Mouse (Mus musculus): ENCODE results near the gene Prpf19.

GRCm38 (mm10) chr19:10904927-10905727 lies 10.1 kb downstream of the Prpf19 start:
- TF ChIP-seq CTCF (IDR thresholded peaks at IDR 0.05; ENCODE audit: low read depth) = no peak
- TF ChIP-seq EP300 (IDR thresholded peaks at IDR 0.05; ENCODE audit: low read depth) = no peak

Data from liver, embryonic 14.5 days (tissue).